Mouse (Mus musculus): Measurements from ENCODE around the gene Il22ra1. TPM values are rescaled to one million over a fixed set of nuclear protein-coding genes. Genes with fewer than 3 reads are reported as not detected.

Gene Il22ra1
- polyA plus RNA-seq, 1 experiment from 2014 or later, result not detected

- no peak for ATAC-seq (replicated peaks; ENCODE audit: insufficient number of reproducible peaks, low FRiP score, low TSS enrichment, low read depth)
- no peak overlapping the region for H3K9ac ChIP-seq (replicated peaks; ENCODE audit: low read length)
- H3K4me2 ChIP-seq (ENCODE audit: low read depth, low read length), result no peak overlapping the region
- DNase-seq (ENCODE audit: low spot score), result no peak
- no peak overlapping the region for H3K4me3 ChIP-seq (ENCODE audit: low read depth, low read length)
- no peak overlapping the region for H3K27ac ChIP-seq (replicated peaks; ENCODE audit: low read depth, low read length)
- no peaks in the 10 kb centered on the region for H3K9me3 ChIP-seq (replicated peaks; ENCODE audit: control insufficient read depth, low read length)
- no peaks in the 10 kb centered on the region for H3K36me3 ChIP-seq (replicated peaks; ENCODE audit: control insufficient read depth, insufficient read depth, low read depth, low read length)
- WGBS, result 77% methylated on average over 3 of the region's 3 CpGs
- no peaks in the 10 kb centered on the region for H3K27me3 ChIP-seq (ENCODE audit: control insufficient read depth, insufficient read depth, low read length)
- no peaks in the 10 kb centered on the region for H3K4me1 ChIP-seq (ENCODE audit: control insufficient read depth, insufficient read depth, low read length)
Measured at GRCm38 (mm10) chr4:135736903-135737302, 8.9 kb downstream of the Il22ra1 start.

- no peak overlapping the region for H3K4me3 ChIP-seq (ENCODE audit: low read depth, low read length)
- H3K9ac ChIP-seq (replicated peaks; ENCODE audit: low read length), result no peak overlapping the region
- no peaks in the 10 kb centered on the region for H3K27me3 ChIP-seq (ENCODE audit: control insufficient read depth, insufficient read depth, low read length)
- 63% methylated on average over 5 of the region's 5 CpGs for whole genome bisulfite sequencing
- H3K4me2 ChIP-seq (ENCODE audit: low read depth, low read length), result no peak overlapping the region
- H3K27ac ChIP-seq (replicated peaks; ENCODE audit: low read depth, low read length), result no peak overlapping the region
- DNase-seq (ENCODE audit: low spot score), result no peak
- no peaks in the 10 kb centered on the region for H3K9me3 ChIP-seq (replicated peaks; ENCODE audit: control insufficient read depth, low read length)
- H3K36me3 ChIP-seq (replicated peaks; ENCODE audit: control insufficient read depth, insufficient read depth, low read depth, low read length), result no peaks in the 10 kb centered on the region
- no peak for ATAC-seq (replicated peaks; ENCODE audit: insufficient number of reproducible peaks, low FRiP score, low TSS enrichment, low read depth)
- H3K4me1 ChIP-seq (ENCODE audit: control insufficient read depth, insufficient read depth, low read length), result no peaks in the 10 kb centered on the region
Measured at GRCm38 (mm10) chr4:135738237-135738636, 10.3 kb downstream of the Il22ra1 start.

- 70% methylated on average over 7 of the region's 7 CpGs for WGBS
- H3K4me2 ChIP-seq (ENCODE audit: low read depth, low read length), result no peak overlapping the region
- no peaks in the 10 kb centered on the region for H3K4me1 ChIP-seq (ENCODE audit: control insufficient read depth, insufficient read depth, low read length)
- DNase-seq (ENCODE audit: low spot score) (no peak), ATAC-seq (replicated peaks; ENCODE audit: insufficient number of reproducible peaks, low FRiP score, low TSS enrichment, low read depth) (no peak)
- H3K27ac ChIP-seq (replicated peaks; ENCODE audit: low read depth, low read length), result no peak overlapping the region
- H3K4me3 ChIP-seq (ENCODE audit: low read depth, low read length), result no peak overlapping the region
- H3K27me3 ChIP-seq (ENCODE audit: control insufficient read depth, insufficient read depth, low read length), result no peaks in the 10 kb centered on the region
- no peaks in the 10 kb centered on the region for H3K9me3 ChIP-seq (replicated peaks; ENCODE audit: control insufficient read depth, low read length)
- no peak overlapping the region for H3K9ac ChIP-seq (replicated peaks; ENCODE audit: low read length)
- no peaks in the 10 kb centered on the region for H3K36me3 ChIP-seq (replicated peaks; ENCODE audit: control insufficient read depth, insufficient read depth, low read depth, low read length)
Measured at GRCm38 (mm10) chr4:135739148-135739547, 11.2 kb downstream of the Il22ra1 start.

GRCm38 (mm10) chr4:135739672-135740071, 11.7 kb downstream of the Il22ra1 start:
- WGBS, result 92% methylated on average over 14 of the region's 14 CpGs
- H3K9ac ChIP-seq (replicated peaks; ENCODE audit: low read length), result no peak overlapping the region
- H3K9me3 ChIP-seq (replicated peaks; ENCODE audit: control insufficient read depth, low read length), result no peaks in the 10 kb centered on the region
- no peaks in the 10 kb centered on the region for H3K27me3 ChIP-seq (ENCODE audit: control insufficient read depth, insufficient read depth, low read length)
- H3K27ac ChIP-seq (replicated peaks; ENCODE audit: low read depth, low read length), result no peak overlapping the region
- no peak for ATAC-seq (replicated peaks; ENCODE audit: insufficient number of reproducible peaks, low FRiP score, low TSS enrichment, low read depth)
- no peak for DNase-seq (ENCODE audit: low spot score)
- no peak overlapping the region for H3K4me2 ChIP-seq (ENCODE audit: low read depth, low read length)
- no peak overlapping the region for H3K4me3 ChIP-seq (ENCODE audit: low read depth, low read length)
- H3K4me1 ChIP-seq (ENCODE audit: control insufficient read depth, insufficient read depth, low read length), result no peaks in the 10 kb centered on the region
- H3K36me3 ChIP-seq (replicated peaks; ENCODE audit: control insufficient read depth, insufficient read depth, low read depth, low read length), result no peaks in the 10 kb centered on the region

- H3K9me3 ChIP-seq (replicated peaks; ENCODE audit: control insufficient read depth, low read length), result no peaks in the 10 kb centered on the region
- no peak overlapping the region for H3K4me3 ChIP-seq (ENCODE audit: low read depth, low read length)
- H3K36me3 ChIP-seq (replicated peaks; ENCODE audit: control insufficient read depth, insufficient read depth, low read depth, low read length), result no peaks in the 10 kb centered on the region
- DNase-seq (ENCODE audit: low spot score) (no peak), ATAC-seq (replicated peaks; ENCODE audit: insufficient number of reproducible peaks, low FRiP score, low TSS enrichment, low read depth) (no peak)
- no peak overlapping the region for H3K4me2 ChIP-seq (ENCODE audit: low read depth, low read length)
- H3K4me1 ChIP-seq (ENCODE audit: control insufficient read depth, insufficient read depth, low read length), result no peaks in the 10 kb centered on the region
- H3K27ac ChIP-seq (replicated peaks; ENCODE audit: low read depth, low read length), result no peak overlapping the region
- H3K27me3 ChIP-seq (ENCODE audit: control insufficient read depth, insufficient read depth, low read length), result no peaks in the 10 kb centered on the region
- 34% methylated on average over 6 of the region's 6 CpGs for WGBS
- no peak overlapping the region for H3K9ac ChIP-seq (replicated peaks; ENCODE audit: low read length)
Measured at GRCm38 (mm10) chr4:135743520-135743919, 15.5 kb downstream of the Il22ra1 start.

- Histone ChIP-seq H3K36me3 (replicated peaks; ENCODE audit: control insufficient read depth, insufficient read depth, low read depth, low read length) (no peaks in the 10 kb centered on the region), H3K9me3 (replicated peaks; ENCODE audit: control insufficient read depth, low read length) (no peaks in the 10 kb centered on the region), H3K27me3 (ENCODE audit: control insufficient read depth, insufficient read depth, low read length) (no peaks in the 10 kb centered on the region), H3K4me3 (ENCODE audit: low read depth, low read length) (no peak overlapping the region), H3K9ac (replicated peaks; ENCODE audit: low read length) (no peak overlapping the region), H3K27ac (replicated peaks; ENCODE audit: low read depth, low read length) (no peak overlapping the region), H3K4me1 (ENCODE audit: control insufficient read depth, insufficient read depth, low read length) (no peaks in the 10 kb centered on the region), H3K4me2 (ENCODE audit: low read depth, low read length) (0 out of 2 replicates have a peak overlapping the region, but pooled peaks have one; percentile 7)
- DNase-seq (ENCODE audit: low spot score) (no peak), ATAC-seq (replicated peaks; ENCODE audit: insufficient number of reproducible peaks, low FRiP score, low TSS enrichment, low read depth) (no peak)
- WGBS, result 51% methylated on average over 16 of the region's 16 CpGs
Measured at GRCm38 (mm10) chr4:135744726-135745448, 16.9 kb downstream of the Il22ra1 start.

GRCm38 (mm10) chr4:135745613-135746012, 17.6 kb downstream of the Il22ra1 start:
- no peaks in the 10 kb centered on the region for H3K9me3 ChIP-seq (replicated peaks; ENCODE audit: control insufficient read depth, low read length)
- no peak for ATAC-seq (replicated peaks; ENCODE audit: insufficient number of reproducible peaks, low FRiP score, low TSS enrichment, low read depth)
- 69% methylated on average over 10 of the region's 10 CpGs for WGBS

GRCm38 (mm10) chr4:135750896-135751295, 22.9 kb downstream of the Il22ra1 start:
- no peak overlapping the region for H3K4me3 ChIP-seq (ENCODE audit: low read depth, low read length)
- no peak overlapping the region for H3K9ac ChIP-seq (replicated peaks; ENCODE audit: low read length)
- H3K27ac ChIP-seq (replicated peaks; ENCODE audit: low read depth, low read length), result no peak overlapping the region
- H3K27me3 ChIP-seq (ENCODE audit: control insufficient read depth, insufficient read depth, low read length), result no peaks in the 10 kb centered on the region
- no peaks in the 10 kb centered on the region for H3K9me3 ChIP-seq (replicated peaks; ENCODE audit: control insufficient read depth, low read length)
- no peak for ATAC-seq (replicated peaks; ENCODE audit: insufficient number of reproducible peaks, low FRiP score, low TSS enrichment, low read depth)
- WGBS, result 68% methylated on average over 8 of the region's 8 CpGs
- no peak for DNase-seq (ENCODE audit: low spot score)
- H3K4me2 ChIP-seq (ENCODE audit: low read depth, low read length), result no peak overlapping the region
- no peaks in the 10 kb centered on the region for H3K36me3 ChIP-seq (replicated peaks; ENCODE audit: control insufficient read depth, insufficient read depth, low read depth, low read length)
- no peaks in the 10 kb centered on the region for H3K4me1 ChIP-seq (ENCODE audit: control insufficient read depth, insufficient read depth, low read length)

More at GRCm38 (mm10) chr4:135745613-135746012, 17.6 kb downstream of the Il22ra1 start:
- Histone ChIP-seq H3K4me1 (ENCODE audit: control insufficient read depth, insufficient read depth, low read length) (no peaks in the 10 kb centered on the region), H3K27ac (replicated peaks; ENCODE audit: low read depth, low read length) (no peak overlapping the region), H3K4me2 (ENCODE audit: low read depth, low read length) (no peak overlapping the region), H3K4me3 (ENCODE audit: low read depth, low read length) (no peak overlapping the region), H3K9ac (replicated peaks; ENCODE audit: low read length) (no peak overlapping the region), H3K27me3 (ENCODE audit: control insufficient read depth, insufficient read depth, low read length) (no peaks in the 10 kb centered on the region), H3K36me3 (replicated peaks; ENCODE audit: control insufficient read depth, insufficient read depth, low read depth, low read length) (no peaks in the 10 kb centered on the region)
- DNase-seq (ENCODE audit: low spot score), result no peak

All from embryonic facial prominence, embryonic 11.5 days (tissue).